Mouse (Mus musculus): ENCODE results near the gene Colgalt1. TPM values are rescaled to one million over a fixed set of nuclear protein-coding genes. Genes with fewer than 3 reads are reported as not detected.

Colgalt1 gene
- polyA plus RNA-seq, 1 experiment from 2014 or later: 65.9 TPM

GRCm38 (mm10) chr8:71670621-71671548, 60.1 kb downstream of the Colgalt1 start:
- peaks cover 42% of the 10 kb centered on the region for H3K4me1 ChIP-seq (replicated peaks)
- H3K9ac ChIP-seq (replicated peaks): no peak overlapping the region
- H3K9me3 ChIP-seq: no peaks in the 10 kb centered on the region
- H3K4me2 ChIP-seq: peak overlapping the region; percentile 92
- peak overlapping the region; percentile 44 for H3K4me3 ChIP-seq (replicated peaks)
- no peaks in the 10 kb centered on the region for H3K36me3 ChIP-seq
- H3K27ac ChIP-seq: no peak overlapping the region
- peak; percentile 12 for ATAC-seq (ENCODE audit: insufficient number of reproducible peaks, insufficient read depth, low FRiP score, low TSS enrichment, low read depth)
- H3K27me3 ChIP-seq: peaks cover 79% of the 10 kb centered on the region
- WGBS: under 1% methylated on average over 50 of the region's 64 CpGs

- H3K4me3 ChIP-seq (replicated peaks): peak within 1 kb of the TSS; percentile 44
- peak within 1 kb of the TSS; percentile 92 for H3K4me2 ChIP-seq
- peaks cover 79% of the 10 kb centered on the region for H3K27me3 ChIP-seq
- ATAC-seq (ENCODE audit: insufficient number of reproducible peaks, insufficient read depth, low FRiP score, low TSS enrichment, low read depth): peak; percentile 34
- H3K27ac ChIP-seq: no peak within 1 kb of the TSS
- H3K9me3 ChIP-seq: no peaks in the 10 kb centered on the region
- under 1% methylated on average over 42 of the region's 42 CpGs for WGBS
- peaks cover 45% of the 10 kb centered on the region for H3K4me1 ChIP-seq (replicated peaks)
- H3K9ac ChIP-seq (replicated peaks): no peak within 1 kb of the TSS; the same call in 1 of the 2 replicates
- H3K36me3 ChIP-seq: no peaks in the 10 kb centered on the region
Observed at GRCm38 (mm10) chr8:71671549-71671965, 60.8 kb downstream of the Colgalt1 start, which contains the start of gene Unc13a. Unc13a (minus strand) TSS chr8:71671757.

- 59% methylated on average over 6 of the region's 6 CpGs for WGBS
- H3K27me3 ChIP-seq: peaks cover 80% of the 10 kb centered on the region
- H3K27ac ChIP-seq: no peak overlapping the region
- no peak for ATAC-seq (ENCODE audit: insufficient number of reproducible peaks, insufficient read depth, low FRiP score, low TSS enrichment, low read depth)
- peaks cover 45% of the 10 kb centered on the region for H3K4me1 ChIP-seq (replicated peaks)
- no peak overlapping the region; the same call in 1 of the 2 replicates for H3K9ac ChIP-seq (replicated peaks)
- no peaks in the 10 kb centered on the region for H3K9me3 ChIP-seq
- H3K4me3 ChIP-seq (replicated peaks): peak overlapping the region; percentile 44; the same call in 1 of the 2 replicates
- peak overlapping the region; percentile 92 for H3K4me2 ChIP-seq
- H3K36me3 ChIP-seq: no peaks in the 10 kb centered on the region
Observed at GRCm38 (mm10) chr8:71672168-71672735, 61.5 kb downstream of the Colgalt1 start.

GRCm38 (mm10) chr8:71674071-71674470, 63.3 kb downstream of the Colgalt1 start:
- H3K4me1 ChIP-seq (replicated peaks): peaks cover 30% of the 10 kb centered on the region
- WGBS: 80% methylated on average over 2 of the region's 2 CpGs
- H3K4me2 ChIP-seq: no peak overlapping the region
- peaks cover 80% of the 10 kb centered on the region for H3K27me3 ChIP-seq
- no peak for ATAC-seq (ENCODE audit: insufficient number of reproducible peaks, insufficient read depth, low FRiP score, low TSS enrichment, low read depth)
- no peaks in the 10 kb centered on the region for H3K9me3 ChIP-seq
- H3K9ac ChIP-seq (replicated peaks): no peak overlapping the region
- no peak overlapping the region for H3K4me3 ChIP-seq (replicated peaks)
- H3K27ac ChIP-seq: no peak overlapping the region
- H3K36me3 ChIP-seq: no peaks in the 10 kb centered on the region

Small RNA genes lying within 50 kb of the gene (microRNA-seq; reads per million reads assigned to microRNA genes)
- not detected for gene Mir6769b

Other genes with a start within 250 kb of the Colgalt1 start
- 92.7 and 100 TPM in 2 replicates for gene Use1, start 244.2 kb upstream of the Colgalt1 start, polyA plus RNA-seq (2016; fragmentation: Nextera tagmentation; extraction: Ambion mirVana)
- 4.2 and 4.9 TPM in 2 replicates for gene Ocel1, start 239.7 kb upstream of the Colgalt1 start, polyA plus RNA-seq (2016; fragmentation: Nextera tagmentation; extraction: Ambion mirVana)
- gene Nr2f6, start 229.0 kb upstream of the Colgalt1 start, polyA plus RNA-seq (2016; fragmentation: Nextera tagmentation; extraction: Ambion mirVana): 65.8 and 72.4 TPM in 2 replicates
- gene Ushbp1, start 215.2 kb upstream of the Colgalt1 start, polyA plus RNA-seq (2016; fragmentation: Nextera tagmentation; extraction: Ambion mirVana): 7.0 and 7.1 TPM in 2 replicates
- 96.9 TPM in 2 replicates for gene Babam1, start 214.1 kb upstream of the Colgalt1 start, polyA plus RNA-seq (2016; fragmentation: Nextera tagmentation; extraction: Ambion mirVana)
- gene Ankle1, start 205.0 kb upstream of the Colgalt1 start, polyA plus RNA-seq (2016; fragmentation: Nextera tagmentation; extraction: Ambion mirVana): 41.5 and 44.1 TPM in 2 replicates
- gene Abhd8, start 147.3 kb upstream of the Colgalt1 start, polyA plus RNA-seq (2016; fragmentation: Nextera tagmentation; extraction: Ambion mirVana): 78.2 and 82.8 TPM in 2 replicates
- 180 and 203 TPM in 2 replicates for gene Mrpl34, start 146.0 kb upstream of the Colgalt1 start, polyA plus RNA-seq (2016; fragmentation: Nextera tagmentation; extraction: Ambion mirVana)
- gene Dda1, start 141.8 kb upstream of the Colgalt1 start, polyA plus RNA-seq (2016; fragmentation: Nextera tagmentation; extraction: Ambion mirVana): 99.8 and 106 TPM in 2 replicates
- gene Ano8, start 125.0 kb upstream of the Colgalt1 start, polyA plus RNA-seq (2016; fragmentation: Nextera tagmentation; extraction: Ambion mirVana): 6.8 and 6.9 TPM in 2 replicates
- gene Gtpbp3, start 122.9 kb upstream of the Colgalt1 start, polyA plus RNA-seq (2016; fragmentation: Nextera tagmentation; extraction: Ambion mirVana): 22.1 and 23.2 TPM in 2 replicates
- 59.2 and 62.5 TPM in 2 replicates for gene Plvap, start 99.2 kb upstream of the Colgalt1 start, polyA plus RNA-seq (2016; fragmentation: Nextera tagmentation; extraction: Ambion mirVana)
- gene Ccdc194, start 85.3 kb upstream of the Colgalt1 start, polyA plus RNA-seq (2016; fragmentation: Nextera tagmentation; extraction: Ambion mirVana): 0.25 and 0.49 TPM in 2 replicates
- gene Bst2, start 73.5 kb upstream of the Colgalt1 start, polyA plus RNA-seq (2016; fragmentation: Nextera tagmentation; extraction: Ambion mirVana): 8.1 and 11.3 TPM in 2 replicates
- 64.3 and 69.1 TPM in 2 replicates for gene Mvb12a, start 68.1 kb upstream of the Colgalt1 start, polyA plus RNA-seq (2016; fragmentation: Nextera tagmentation; extraction: Ambion mirVana)
- 0.13 and 0.26 TPM in 2 replicates for gene Tmem221, start 52.1 kb upstream of the Colgalt1 start, polyA plus RNA-seq (2016; fragmentation: Nextera tagmentation; extraction: Ambion mirVana)
- gene Nxnl1, start 44.4 kb upstream of the Colgalt1 start, polyA plus RNA-seq (2016; fragmentation: Nextera tagmentation; extraction: Ambion mirVana): not detected in 2 replicates
- 45.5 and 50.0 TPM in 2 replicates for gene Slc27a1, start 42.1 kb upstream of the Colgalt1 start, polyA plus RNA-seq (2016; fragmentation: Nextera tagmentation; extraction: Ambion mirVana)
- gene Pgls, start 18.8 kb upstream of the Colgalt1 start, polyA plus RNA-seq (2016; fragmentation: Nextera tagmentation; extraction: Ambion mirVana): 228 and 243 TPM in 2 replicates
- 4.6 and 6.6 TPM in 2 replicates for gene Fam129c, start 13.3 kb upstream of the Colgalt1 start, polyA plus RNA-seq (2016; fragmentation: Nextera tagmentation; extraction: Ambion mirVana)
- gene Unc13a, start 60.8 kb downstream of the Colgalt1 start, polyA plus RNA-seq (2016; fragmentation: Nextera tagmentation; extraction: Ambion mirVana): 0.60 and 0.86 TPM in 2 replicates
- 3.8 and 4.4 TPM in 2 replicates for gene Jak3, start 65.3 kb downstream of the Colgalt1 start, polyA plus RNA-seq (2016; fragmentation: Nextera tagmentation; extraction: Ambion mirVana)
- gene Insl3, start 78.2 kb downstream of the Colgalt1 start, polyA plus RNA-seq (2016; fragmentation: Nextera tagmentation; extraction: Ambion mirVana): 0.54 and 0.64 TPM in 2 replicates
- gene B3gnt3, start 90.8 kb downstream of the Colgalt1 start, polyA plus RNA-seq (2016; fragmentation: Nextera tagmentation; extraction: Ambion mirVana): 0.70 and 1.1 TPM in 2 replicates
- 5.5 and 6.0 TPM in 2 replicates for gene Fcho1, start 114.7 kb downstream of the Colgalt1 start, polyA plus RNA-seq (2016; fragmentation: Nextera tagmentation; extraction: Ambion mirVana)